Mouse (Mus musculus): ENCODE results near the gene Cnih1.

DNA sequence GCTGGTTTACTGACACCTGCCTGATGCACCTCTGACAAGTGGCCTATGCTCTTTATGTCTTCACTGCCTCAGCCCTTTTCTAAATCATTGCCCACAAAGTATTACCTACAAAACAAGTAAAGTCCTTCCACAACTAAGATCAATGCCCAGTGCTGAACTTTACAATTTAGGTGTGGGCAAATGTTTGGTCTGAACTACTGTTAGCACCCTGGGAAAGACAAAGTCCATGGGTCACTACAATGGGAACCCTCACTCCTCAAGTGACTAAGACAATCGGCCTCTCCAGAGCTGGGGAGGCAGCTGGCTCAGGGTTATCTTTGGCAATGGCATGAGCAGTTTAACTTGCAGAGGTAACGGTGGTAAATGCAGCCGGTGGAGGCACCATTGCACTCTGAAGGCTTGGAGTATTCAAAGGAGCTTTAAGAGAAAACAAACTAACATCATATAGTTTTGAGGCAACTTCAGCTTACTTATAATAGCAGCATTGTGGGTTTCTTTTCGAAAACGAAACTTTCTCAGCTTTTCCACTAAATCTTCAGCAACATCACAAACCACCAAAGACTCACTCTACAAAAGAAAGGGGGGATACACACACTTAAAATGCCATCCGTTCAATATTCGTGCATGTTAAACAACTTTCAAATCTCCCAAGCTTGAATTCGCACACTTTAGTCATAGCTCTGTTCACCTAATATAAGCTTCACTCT is 28.9 kb upstream of the Cnih1 start:
- TF ChIP-seq CHD2 (IDR thresholded peaks at IDR 0.05; ENCODE audit: low read depth, low read length) (no peak), HCFC1 (IDR thresholded peaks at IDR 0.05; ENCODE audit: borderline replicate concordance, insufficient read depth, low read length) (no peak), ZC3H11A (IDR thresholded peaks at IDR 0.05; ENCODE audit: borderline replicate concordance, low read depth, low read length) (no peak), MAFK (IDR thresholded peaks at IDR 0.05; ENCODE audit: insufficient read depth, low read depth, low read length) (no peak)

Data from ES-E14 (cell line).